Mouse (Mus musculus) hindbrain, embryonic 16.5 days (tissue): ENCODE data around the gene Tgm2. TPM values are rescaled to one million over a fixed set of nuclear protein-coding genes. Genes with fewer than 3 reads are reported as not detected.

ENCODE experiments used
- ATAC-seq: fragments of 200-750 bp; cut with Nextera tagmentation; 2 replicates; pipeline ENCODE4 v1.8.0; 2017; ENCODE audit warnings: moderate TSS enrichment, moderate library complexity
- H3K27ac ChIP-seq: fragments of 300-500 bp; sonication (generic); 2 replicates; pipeline ENCODE4 v1.5.1; 2014; ENCODE audit warnings: low read depth, mild to moderate bottlenecking, control low read depth, low read length, moderate library complexity
- H3K27me3 ChIP-seq: fragments of 300-500 bp; sonication (generic); replicated peaks from 2 replicates; pipeline ENCODE4 v1.6.1; 2014; ENCODE audit warnings: low read length; ENCODE audit not compliant: control insufficient read depth, insufficient read depth
- H3K36me3 ChIP-seq: fragments of 300-500 bp; sonication (generic); 2 replicates; pipeline ENCODE4 v1.6.1; 2014; ENCODE audit warnings: mild to moderate bottlenecking, low read length, moderate library complexity, mixed read lengths; ENCODE audit not compliant: control insufficient read depth, insufficient read depth
- H3K4me1 ChIP-seq: fragments of 300-500 bp; sonication (generic); 2 replicates; pipeline ENCODE4 v1.6.1; 2014; ENCODE audit warnings: low read depth, low read length; ENCODE audit not compliant: control insufficient read depth, insufficient read depth
- H3K4me2 ChIP-seq: fragments of 300-500 bp; sonication (generic); 2 replicates; pipeline ENCODE4 v1.6.1; 2014; ENCODE audit warnings: mild to moderate bottlenecking, low read length, control low read depth, moderate library complexity
- H3K4me3 ChIP-seq: fragments of 300-500 bp; sonication (generic); 2 replicates; pipeline ENCODE4 v1.5.1; 2014; ENCODE audit warnings: mild to moderate bottlenecking, low read length, control low read depth, moderate library complexity
- H3K9ac ChIP-seq: fragments of 300-500 bp; sonication (generic); 2 replicates; pipeline ENCODE4 v1.6.1; 2014; ENCODE audit warnings: low read depth, mild to moderate bottlenecking, control low read depth, low read length, moderate library complexity
- H3K9me3 ChIP-seq: fragments of 300-500 bp; sonication (generic); 2 replicates; pipeline ENCODE4 v1.6.1; 2014; ENCODE audit warnings: mild to moderate bottlenecking, low read length, moderate library complexity; ENCODE audit not compliant: control insufficient read depth
- whole genome bisulfite sequencing: fragments of 180-500 bp; shearing (Covaris S2); extraction: QIAGEN DNeasy Blood & Tissue Kit; methylation state at CpG from one replicate; pipeline ENCODE4 v1.1.7; 2014; 5-methylcytosine and 5-hydroxymethylcytosine counted together
- polyA plus RNA-seq: library from polyadenylated mRNA; unstranded; fragments of >200 nt; fragmentation: Nextera tagmentation; extraction: Ambion mirVana; gene quantifications from 2 replicates; pipeline ENCODE4 v1.2.1, GENCODE M21; 2015

Gene Tgm2
- polyA plus RNA-seq, 1 experiment from 2014 or later, result 7.9 TPM

- Histone ChIP-seq H3K27me3 (no peaks in the 10 kb centered on the region), H3K4me3 (no peak overlapping the region), H3K27ac (no peak overlapping the region), H3K4me1 (no peaks in the 10 kb centered on the region; the same call in 1 of the 2 replicates), H3K9me3 (no peaks in the 10 kb centered on the region), H3K9ac (no peak overlapping the region), H3K36me3 (no peaks in the 10 kb centered on the region), H3K4me2 (no peak overlapping the region)
- WGBS, result 91% methylated on average over 7 of the region's 7 CpGs
- no peak for ATAC-seq
Measured at GRCm38 (mm10) chr2:158169771-158170170, 23.5 kb upstream of the Tgm2 start.

- 74% methylated on average over 6 of the region's 6 CpGs for WGBS
- no peak for ATAC-seq
Measured at GRCm38 (mm10) chr2:158169351-158169750, 23.1 kb upstream of the Tgm2 start.

GRCm38 (mm10) chr2:158168741-158169211 is 22.5 kb upstream of the Tgm2 start:
- no peak for ATAC-seq
- WGBS, result 60% methylated on average over 8 of the region's 8 CpGs
- no peaks in the 10 kb centered on the region for H3K9me3 ChIP-seq
- no peak overlapping the region for H3K4me2 ChIP-seq
- H3K27ac ChIP-seq, result no peak overlapping the region
- no peak overlapping the region for H3K4me3 ChIP-seq
- H3K4me1 ChIP-seq, result no peaks in the 10 kb centered on the region; the same call in 1 of the 2 replicates
- no peaks in the 10 kb centered on the region for H3K27me3 ChIP-seq
- H3K36me3 ChIP-seq, result no peaks in the 10 kb centered on the region
- H3K9ac ChIP-seq, result no peak overlapping the region

More at GRCm38 (mm10) chr2:158169351-158169750, 23.1 kb upstream of the Tgm2 start:
- no peaks in the 10 kb centered on the region; the same call in 1 of the 2 replicates for H3K4me1 ChIP-seq
- no peak overlapping the region for H3K9ac ChIP-seq
- H3K27ac ChIP-seq, result no peak overlapping the region
- no peaks in the 10 kb centered on the region for H3K27me3 ChIP-seq
- no peak overlapping the region for H3K4me3 ChIP-seq
- no peak overlapping the region for H3K4me2 ChIP-seq
- H3K9me3 ChIP-seq, result no peaks in the 10 kb centered on the region
- H3K36me3 ChIP-seq, result no peaks in the 10 kb centered on the region

- Histone ChIP-seq H3K4me2 (no peak overlapping the region), H3K9me3 (no peaks in the 10 kb centered on the region), H3K27ac (no peak overlapping the region), H3K9ac (no peak overlapping the region), H3K4me1 (no peaks in the 10 kb centered on the region; the same call in 1 of the 2 replicates), H3K27me3 (no peaks in the 10 kb centered on the region), H3K4me3 (no peak overlapping the region), H3K36me3 (no peaks in the 10 kb centered on the region)
- WGBS, result 54% methylated on average over 9 of the region's 9 CpGs
- no peak for ATAC-seq
Measured at GRCm38 (mm10) chr2:158167496-158168205, 21.4 kb upstream of the Tgm2 start.

- no peak overlapping the region for H3K9ac ChIP-seq
- H3K4me2 ChIP-seq, result no peak overlapping the region
- WGBS, result 77% methylated on average over 7 of the region's 7 CpGs
- H3K4me1 ChIP-seq, result no peaks in the 10 kb centered on the region; the same call in 1 of the 2 replicates
- no peak overlapping the region for H3K4me3 ChIP-seq
- H3K9me3 ChIP-seq, result no peaks in the 10 kb centered on the region
- no peak for ATAC-seq
- H3K27ac ChIP-seq, result no peak overlapping the region
- H3K36me3 ChIP-seq, result no peaks in the 10 kb centered on the region
- H3K27me3 ChIP-seq, result no peaks in the 10 kb centered on the region
Measured at GRCm38 (mm10) chr2:158166628-158167027, 20.4 kb upstream of the Tgm2 start.

GRCm38 (mm10) chr2:158165776-158166175 is 19.5 kb upstream of the Tgm2 start:
- 83% methylated on average over 4 of the region's 4 CpGs for WGBS
- H3K4me2 ChIP-seq, result no peak overlapping the region
- no peaks in the 10 kb centered on the region; the same call in 1 of the 2 replicates for H3K4me1 ChIP-seq
- H3K4me3 ChIP-seq, result no peak overlapping the region
- H3K9ac ChIP-seq, result no peak overlapping the region
- H3K9me3 ChIP-seq, result no peaks in the 10 kb centered on the region
- H3K27ac ChIP-seq, result no peak overlapping the region
- no peaks in the 10 kb centered on the region for H3K36me3 ChIP-seq
- ATAC-seq, result no peak
- H3K27me3 ChIP-seq, result no peaks in the 10 kb centered on the region

- no peak overlapping the region for H3K27ac ChIP-seq
- no peaks in the 10 kb centered on the region for H3K27me3 ChIP-seq
- H3K4me2 ChIP-seq, result no peak overlapping the region
- ATAC-seq, result no peak
- H3K4me1 ChIP-seq, result no peaks in the 10 kb centered on the region; the same call in 1 of the 2 replicates
- WGBS, result 79% methylated on average over 6 of the region's 6 CpGs
- H3K9me3 ChIP-seq, result no peaks in the 10 kb centered on the region
- H3K4me3 ChIP-seq, result no peak overlapping the region
- H3K36me3 ChIP-seq, result no peaks in the 10 kb centered on the region
- no peak overlapping the region for H3K9ac ChIP-seq
Measured at GRCm38 (mm10) chr2:158163034-158163433, 16.8 kb upstream of the Tgm2 start.

GRCm38 (mm10) chr2:158161761-158162160 is 15.5 kb upstream of the Tgm2 start:
- H3K4me1 ChIP-seq, result no peaks in the 10 kb centered on the region; the same call in 1 of the 2 replicates
- no peak overlapping the region for H3K4me3 ChIP-seq
- no peaks in the 10 kb centered on the region for H3K27me3 ChIP-seq
- no peak overlapping the region for H3K9ac ChIP-seq
- no peak overlapping the region for H3K4me2 ChIP-seq
- 83% methylated on average over 6 of the region's 6 CpGs for WGBS
- H3K27ac ChIP-seq, result no peak overlapping the region
- no peak for ATAC-seq
- H3K36me3 ChIP-seq, result no peaks in the 10 kb centered on the region
- no peaks in the 10 kb centered on the region for H3K9me3 ChIP-seq

- H3K4me1 ChIP-seq, result no peaks in the 10 kb centered on the region
- no peak overlapping the region for H3K27ac ChIP-seq
- H3K9ac ChIP-seq, result no peak overlapping the region
- no peak overlapping the region for H3K4me2 ChIP-seq
- ATAC-seq, result no peak
- no peaks in the 10 kb centered on the region for H3K27me3 ChIP-seq
- H3K36me3 ChIP-seq, result no peaks in the 10 kb centered on the region
- WGBS, result 36% methylated on average over 7 of the region's 7 CpGs
- H3K4me3 ChIP-seq, result no peak overlapping the region
- H3K9me3 ChIP-seq, result no peaks in the 10 kb centered on the region
Measured at GRCm38 (mm10) chr2:158159376-158160235, 13.4 kb upstream of the Tgm2 start.
